Mouse (Mus musculus) E14TG2a.4 (cell line): ENCODE data around the gene Ubash3b.

Source experiments
- CTCF ChIP-seq: conservative IDR thresholded peaks from 2 replicates; pipeline ENCODE4 v1.5.1; 2014; ENCODE audit warnings: low read length
- NANOG ChIP-seq: IDR thresholded peaks from 2 replicates; pipeline ENCODE4 v1.6.1; 2014; ENCODE audit warnings: borderline replicate concordance, low read length, mixed read lengths

DNA sequence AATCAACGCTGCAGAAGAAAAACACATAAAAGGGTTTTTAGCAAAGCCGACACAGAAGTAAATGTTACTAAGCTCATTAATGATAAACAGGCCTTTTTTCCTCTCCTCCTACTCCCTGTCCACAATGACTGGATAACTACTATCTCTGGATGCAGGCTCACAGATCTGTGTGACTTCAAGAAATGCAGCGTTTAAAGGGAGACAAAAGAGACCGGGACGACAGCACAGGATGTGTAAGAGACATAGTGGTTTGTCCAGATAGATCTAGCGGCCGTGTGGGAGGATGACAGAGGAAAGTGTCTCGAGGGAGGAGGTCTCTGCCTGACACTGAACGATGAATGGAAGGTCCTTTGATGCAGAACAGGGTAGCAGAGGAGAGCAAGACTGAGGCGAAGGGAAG lies 5.4 kb upstream of the Ubash3b start:
- TF ChIP-seq CTCF, result no peak
- no peak for TF ChIP-seq NANOG
